Mouse (Mus musculus) E14TG2a.4 (cell line): ENCODE results near the gene Zfp598.

Source experiments
- H3K27me3 ChIP-seq: 2 replicates; pipeline ENCODE4 v1.6.1; 2014; ENCODE audit warnings: low read length, control low read depth; ENCODE audit not compliant: insufficient read depth
- H3K36me3 ChIP-seq: 2 replicates; pipeline ENCODE4 v1.6.1; 2014; ENCODE audit warnings: low read length, control low read depth; ENCODE audit not compliant: insufficient read depth
- H3K4me1 ChIP-seq: replicated peaks from 2 replicates; pipeline ENCODE4 v1.6.1; 2014; ENCODE audit warnings: low read depth, low read length, control low read depth
- H3K4me3 ChIP-seq: replicated peaks from 2 replicates; pipeline ENCODE4 v1.5.1; 2014; ENCODE audit warnings: mild to moderate bottlenecking, low read length
- H3K9me3 ChIP-seq: 2 replicates; pipeline ENCODE4 v1.6.1; 2014; ENCODE audit warnings: low read length, control low read depth
- CTCF ChIP-seq: conservative IDR thresholded peaks from 2 replicates; pipeline ENCODE4 v1.5.1; 2014; ENCODE audit warnings: low read length
- NANOG ChIP-seq: IDR thresholded peaks from 2 replicates; pipeline ENCODE4 v1.6.1; 2014; ENCODE audit warnings: borderline replicate concordance, low read length, mixed read lengths
- POU5F1 ChIP-seq: IDR thresholded peaks from 2 replicates; pipeline ENCODE4 v1.6.1; 2014; ENCODE audit warnings: low read length, borderline replicate concordance

Zfp598 gene

DNA sequence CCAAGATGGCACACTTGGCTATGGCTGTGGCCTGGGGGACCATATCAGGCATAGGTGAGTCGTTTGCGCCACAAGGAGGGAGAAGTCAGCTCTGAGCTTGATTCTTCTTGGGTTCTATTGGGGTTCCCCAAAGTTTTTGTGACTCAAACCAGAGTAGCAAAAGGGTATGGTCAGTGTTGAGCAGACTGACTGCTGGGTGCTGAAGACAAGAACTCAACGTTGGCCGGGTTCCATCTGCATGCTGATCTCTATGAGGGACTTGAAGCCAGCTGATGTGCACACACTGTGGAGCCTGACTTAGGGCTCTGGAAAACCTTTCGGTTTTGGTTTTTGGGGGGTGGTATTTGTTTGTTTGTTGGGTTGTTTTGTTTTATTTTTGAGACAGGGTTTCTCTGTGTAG is 33.8 kb upstream of the Zfp598 start:
- no peaks in the 10 kb centered on the region for H3K9me3 ChIP-seq
- TF ChIP-seq NANOG: no peak
- no peak for TF ChIP-seq CTCF
- TF ChIP-seq POU5F1: no peak
- peaks cover 61% of the 10 kb centered on the region for H3K36me3 ChIP-seq
- H3K4me1 ChIP-seq: peaks cover 83% of the 10 kb centered on the region
- H3K4me3 ChIP-seq: no peak overlapping the region
- H3K27me3 ChIP-seq: no peaks in the 10 kb centered on the region

DNA sequence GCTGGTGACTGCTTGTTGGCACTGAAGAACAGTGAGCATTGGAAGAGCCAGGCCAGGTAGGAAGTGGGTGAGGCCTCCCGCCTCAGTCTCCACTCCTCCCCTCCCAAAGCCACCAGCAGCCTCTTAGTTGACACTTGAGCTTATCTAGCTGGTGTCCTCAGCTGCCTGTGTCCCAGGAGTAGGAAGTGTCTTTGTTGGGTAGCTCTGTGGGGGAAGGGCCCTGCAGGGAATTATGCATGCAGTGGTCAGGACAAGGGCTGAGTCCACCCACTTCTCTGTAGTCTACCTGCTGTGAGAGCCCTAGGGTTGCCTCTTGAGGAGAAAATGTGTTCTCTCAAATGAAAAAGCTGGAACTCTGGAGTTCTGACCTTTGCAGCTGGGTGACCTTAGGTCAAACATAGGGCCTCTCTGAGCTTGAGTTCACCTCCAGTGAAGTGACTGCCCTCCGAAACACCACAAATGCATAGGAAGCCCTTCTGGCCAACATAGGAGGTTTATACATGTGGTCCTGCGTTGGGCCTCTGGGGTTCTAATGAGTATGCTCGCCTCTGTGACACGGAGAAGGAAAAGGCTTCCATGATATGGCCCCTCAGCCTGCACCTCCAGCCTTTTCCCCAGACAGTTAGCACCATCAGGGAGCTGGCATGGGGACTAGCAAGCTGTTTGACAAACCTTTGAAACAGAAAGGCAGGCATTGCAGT is 32.6 kb upstream of the Zfp598 start:
- TF ChIP-seq POU5F1 (no peak), CTCF (no peak), NANOG (no peak)
- no peaks in the 10 kb centered on the region for H3K9me3 ChIP-seq
- H3K27me3 ChIP-seq: no peaks in the 10 kb centered on the region
- peaks cover 60% of the 10 kb centered on the region for H3K36me3 ChIP-seq
- peak overlapping the region; percentile 21 for H3K4me3 ChIP-seq
- H3K4me1 ChIP-seq: peaks cover 86% of the 10 kb centered on the region

DNA sequence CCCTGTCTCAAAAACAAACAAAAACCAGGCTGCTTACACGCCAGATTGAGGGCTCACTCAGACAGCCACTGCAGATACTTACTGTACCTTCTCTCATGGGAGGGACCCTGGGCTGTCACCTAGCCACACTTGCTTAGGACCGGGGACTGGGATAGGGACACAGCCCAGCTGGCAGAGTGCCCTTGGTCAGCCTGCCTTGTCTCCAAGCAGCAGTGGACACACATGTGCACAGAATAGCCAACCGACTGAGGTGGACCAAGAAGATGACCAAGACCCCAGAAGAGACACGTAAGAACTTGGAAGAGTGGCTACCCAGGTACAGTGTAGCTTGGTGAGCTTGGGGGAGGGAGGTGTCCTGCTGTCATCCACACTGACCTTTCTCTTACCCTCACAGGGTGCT is 31.3 kb upstream of the Zfp598 start:
- H3K4me1 ChIP-seq: peaks cover 92% of the 10 kb centered on the region
- H3K9me3 ChIP-seq: no peaks in the 10 kb centered on the region
- no peaks in the 10 kb centered on the region for H3K27me3 ChIP-seq
- peaks cover 72% of the 10 kb centered on the region for H3K36me3 ChIP-seq
- TF ChIP-seq POU5F1 (no peak), NANOG (no peak), CTCF (no peak)
- no peak overlapping the region for H3K4me3 ChIP-seq

DNA sequence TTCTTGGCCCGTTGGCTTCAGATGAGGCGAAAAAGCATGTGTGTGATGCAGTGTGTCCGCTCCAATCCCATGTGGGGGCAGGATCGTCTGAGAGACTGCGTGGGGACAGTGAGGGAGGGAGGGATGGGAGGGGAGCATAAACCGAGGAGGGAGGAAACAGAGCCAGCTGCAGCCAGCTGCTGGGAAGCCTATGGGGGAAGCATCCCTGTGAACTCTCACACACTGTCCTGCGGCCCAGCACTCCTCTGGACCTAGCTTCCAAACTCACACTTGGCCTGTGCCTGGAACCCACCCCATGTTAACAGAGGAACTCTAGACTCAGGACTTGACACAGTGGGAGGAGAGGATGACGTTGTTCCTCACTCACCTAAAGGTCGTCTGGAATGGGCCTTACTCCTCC is 30.6 kb upstream of the Zfp598 start:
- Histone ChIP-seq H3K36me3 (peaks cover 72% of the 10 kb centered on the region), H3K27me3 (no peaks in the 10 kb centered on the region), H3K9me3 (no peaks in the 10 kb centered on the region), H3K4me3 (peak overlapping the region; percentile 80), H3K4me1 (peaks cover 92% of the 10 kb centered on the region)
- TF ChIP-seq POU5F1 (no peak), NANOG (no peak), CTCF (no peak)

DNA sequence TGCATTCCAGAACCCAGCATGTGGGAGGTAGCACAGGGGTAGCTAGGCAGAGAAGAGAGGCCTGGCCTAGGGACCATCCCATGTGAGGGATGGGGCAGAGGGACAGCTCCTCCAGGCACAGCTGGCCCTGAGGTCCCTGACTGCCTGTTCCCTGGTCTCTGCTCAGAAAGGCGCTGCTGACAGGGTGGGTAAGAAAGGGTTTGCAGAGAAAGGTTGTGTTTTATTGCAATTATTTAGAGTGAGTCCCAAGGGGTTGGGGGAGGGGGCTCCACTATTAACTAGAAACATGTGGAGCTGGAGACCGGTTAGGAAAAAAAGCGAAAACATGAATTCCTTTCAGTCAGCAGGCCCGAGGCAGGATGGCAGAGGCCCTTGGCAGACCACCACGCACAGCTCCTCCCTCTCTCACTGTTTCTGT is 29.9 kb upstream of the Zfp598 start:
- Histone ChIP-seq H3K36me3 (peaks cover 66% of the 10 kb centered on the region), H3K4me3 (peak overlapping the region; percentile 80), H3K9me3 (no peaks in the 10 kb centered on the region), H3K27me3 (no peaks in the 10 kb centered on the region), H3K4me1 (peaks cover 94% of the 10 kb centered on the region)
- TF ChIP-seq POU5F1 (no peak), CTCF (no peak), NANOG (no peak)

DNA sequence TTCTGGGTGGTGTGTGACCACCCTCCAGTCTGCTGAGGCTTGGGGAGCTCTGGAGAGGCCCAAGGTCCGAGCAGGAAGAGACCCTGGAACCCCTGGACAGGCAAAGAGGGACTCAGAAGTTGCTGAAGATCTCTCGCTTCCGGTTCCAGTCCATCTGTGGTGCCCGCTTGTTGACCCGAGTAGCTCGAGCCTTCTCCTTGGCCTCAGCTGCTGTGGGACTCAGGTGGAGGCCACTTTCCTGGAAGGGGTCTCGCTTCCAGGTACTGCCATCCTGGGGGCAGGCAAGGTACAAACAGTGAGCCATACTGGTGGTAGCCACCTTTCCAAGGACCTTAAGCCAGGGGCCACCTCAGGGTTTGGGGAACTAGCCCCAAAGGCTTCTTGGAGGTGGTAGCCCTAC is 29.4 kb upstream of the Zfp598 start:
- peak overlapping the region; percentile 80 for H3K4me3 ChIP-seq
- no peaks in the 10 kb centered on the region for H3K9me3 ChIP-seq
- TF ChIP-seq POU5F1 (no peak), CTCF (no peak), NANOG (no peak)
- no peaks in the 10 kb centered on the region for H3K27me3 ChIP-seq
- H3K36me3 ChIP-seq: peaks cover 60% of the 10 kb centered on the region
- peaks cover 94% of the 10 kb centered on the region for H3K4me1 ChIP-seq

DNA sequence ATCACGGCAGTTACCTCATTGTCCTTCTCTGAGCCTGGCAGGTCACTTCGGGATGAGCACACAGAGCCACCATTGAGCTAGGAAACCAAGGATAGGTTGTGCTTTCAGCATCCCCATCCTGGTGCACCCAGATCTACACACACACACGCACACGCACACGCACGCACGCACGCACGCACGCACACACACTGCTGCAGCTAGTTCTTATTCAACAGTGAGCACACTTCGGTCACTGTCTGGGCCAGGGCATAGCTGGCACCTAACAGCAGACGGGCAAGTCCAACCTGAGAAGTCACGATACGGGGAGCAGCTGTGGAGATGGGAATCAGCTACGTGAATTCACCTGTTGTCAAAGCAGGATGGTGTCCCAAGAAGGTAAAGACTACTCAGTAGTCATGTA is 28.9 kb upstream of the Zfp598 start:
- H3K4me3 ChIP-seq: peak overlapping the region; percentile 80
- no peak for TF ChIP-seq POU5F1
- no peak for TF ChIP-seq CTCF
- TF ChIP-seq NANOG: no peak
- H3K9me3 ChIP-seq: no peaks in the 10 kb centered on the region
- peaks cover 56% of the 10 kb centered on the region for H3K36me3 ChIP-seq
- H3K27me3 ChIP-seq: no peaks in the 10 kb centered on the region
- peaks cover 94% of the 10 kb centered on the region for H3K4me1 ChIP-seq

DNA sequence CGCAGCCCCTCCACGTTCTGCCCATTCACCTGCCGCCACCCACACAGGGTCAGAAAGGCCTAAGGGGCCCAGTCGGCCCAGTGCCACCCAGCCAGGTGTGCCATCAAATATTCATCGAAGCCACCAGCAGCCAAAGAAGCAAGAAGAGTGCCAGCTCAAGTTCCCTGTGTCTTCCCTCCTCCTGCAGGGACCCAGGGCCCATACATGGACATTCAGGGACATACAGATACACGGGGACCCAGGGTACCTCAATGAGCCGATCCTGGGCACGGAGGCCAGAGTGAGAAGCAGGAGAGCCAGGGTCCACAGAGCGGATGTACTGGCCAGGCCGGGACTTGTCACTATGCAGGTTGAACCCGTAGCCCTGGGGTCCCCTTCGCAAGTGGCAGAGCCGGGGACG is 27.5 kb upstream of the Zfp598 start:
- TF ChIP-seq CTCF (no peak), POU5F1 (no peak), NANOG (no peak)
- Histone ChIP-seq H3K36me3 (peaks cover 47% of the 10 kb centered on the region), H3K4me1 (peaks cover 95% of the 10 kb centered on the region)

More for the DNA sequence above, 27.5 kb upstream of the Zfp598 start:
- Histone ChIP-seq H3K4me3 (peak overlapping the region; percentile 17; the same call in 1 of the 2 replicates), H3K9me3 (no peaks in the 10 kb centered on the region), H3K27me3 (no peaks in the 10 kb centered on the region)
